Mouse (Mus musculus) spleen, adult 2 months (tissue): ENCODE data around the gene Cacng2. TPM values are rescaled to one million over a fixed set of nuclear protein-coding genes. Genes with fewer than 3 reads are reported as not detected.
"Not testable (repeated sequence)": the region's sequence is repeated elsewhere in the genome, so short reads cannot be mapped to it uniquely, and the experiment has no call there.

Experiments
- DNase-seq, 2 experiments: peaks; one replicate each; pipeline versions ENCODE4 v3.0.0 to v3.0.0-alpha.2; 2012 to 2021; ENCODE audit warnings: low spot score in 2 of 2, low read depth in 1 of 2
- H3K27ac ChIP-seq: fragments of 200-500 bp; 2 replicates; pipeline ENCODE4 v1.5.1; 2012; ENCODE audit warnings: low read length, inconsistent platforms; ENCODE audit not compliant: insufficient read depth
- H3K27me3 ChIP-seq: fragments of 200-500 bp; 2 replicates; pipeline ENCODE4 v1.6.1; 2012; ENCODE audit warnings: mild to moderate bottlenecking, moderate library complexity, low read length, inconsistent platforms; ENCODE audit not compliant: control insufficient read depth, insufficient read depth
- H3K36me3 ChIP-seq: fragments of 200-500 bp; 2 replicates; pipeline ENCODE4 v1.6.1; 2012; ENCODE audit warnings: mild to moderate bottlenecking, low read length, inconsistent platforms; ENCODE audit not compliant: control insufficient read depth, insufficient read depth
- H3K4me1 ChIP-seq: fragments of 200-500 bp; 2 replicates; pipeline ENCODE4 v1.6.1; 2011; ENCODE audit warnings: inconsistent platforms; ENCODE audit not compliant: control insufficient read depth, insufficient read depth, insufficient read length
- H3K4me3 ChIP-seq: fragments of 200-500 bp; 2 replicates; pipeline ENCODE4 v1.5.1; 2011; ENCODE audit warnings: mild to moderate bottlenecking, inconsistent platforms; ENCODE audit not compliant: insufficient read depth, insufficient read length; ENCODE audit errors: extremely low read depth
- CTCF ChIP-seq: fragments of 200-500 bp; IDR thresholded peaks from 2 replicates; pipeline ENCODE4 v1.5.1; 2011; ENCODE audit warnings: mild to moderate bottlenecking, inconsistent platforms; ENCODE audit not compliant: insufficient read depth, insufficient read length, insufficient replicate concordance; ENCODE audit errors: extremely low read depth
- POLR2A ChIP-seq: fragments of 200-500 bp; IDR thresholded peaks from 2 replicates; pipeline ENCODE4 v1.6.1; 2011; ENCODE audit warnings: low read depth, low read length, inconsistent platforms
- WGBS: fragments of 180-500 bp; shearing (Covaris S2); methylation state at CpG from one replicate; pipeline ENCODE4 v1.1.7; 2018; 5-methylcytosine and 5-hydroxymethylcytosine counted together
- polyA plus RNA-seq: library from polyadenylated mRNA; depleted of rRNA; stranded (reverse); fragments of >200 nt; gene quantifications from 2 replicates; pipeline ENCODE4 v1.2.3, GENCODE M21; 2012

Gene Cacng2
- polyA plus RNA-seq, 1 experiment: not detected

DNA sequence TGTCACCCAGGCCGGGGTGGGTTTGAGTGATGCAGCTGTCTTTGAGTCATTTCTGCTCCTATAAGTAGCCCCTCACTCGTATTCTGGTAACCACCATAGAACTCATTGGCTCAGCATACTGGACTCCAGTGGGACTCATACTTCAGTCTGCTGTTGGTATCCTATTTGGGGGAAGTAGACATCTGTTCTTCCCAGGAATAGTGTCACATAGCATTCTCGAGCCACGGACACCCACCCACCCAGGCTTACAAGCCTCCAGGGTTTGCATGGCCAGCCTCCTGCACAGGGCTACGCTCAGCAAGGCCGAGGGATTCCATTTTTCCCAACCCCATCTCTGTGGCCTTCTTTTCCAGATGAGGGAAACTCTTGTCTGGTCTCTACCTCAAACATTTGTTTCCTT is 93.3 kb downstream of the Cacng2 start:
- no peak overlapping the region for H3K27ac ChIP-seq
- H3K4me3 ChIP-seq: no peak overlapping the region
- WGBS: 87% methylated on average over 6 of the region's 6 CpGs
- TF ChIP-seq CTCF (no peak), POLR2A (no peak)
- DNase-seq: no peak
- no peaks in the 10 kb centered on the region for H3K36me3 ChIP-seq
- no peaks in the 10 kb centered on the region for H3K27me3 ChIP-seq
- no peaks in the 10 kb centered on the region for H3K4me1 ChIP-seq

GRCm38 (mm10) chr15:78024211-78024610 is 95.6 kb downstream of the Cacng2 start:
- Histone ChIP-seq H3K36me3 (no peaks in the 10 kb centered on the region), H3K27me3 (no peaks in the 10 kb centered on the region), H3K4me1 (no peaks in the 10 kb centered on the region), H3K4me3 (no peak overlapping the region), H3K27ac (no peak overlapping the region)
- no peak for DNase-seq
- TF ChIP-seq CTCF: no peak
- TF ChIP-seq POLR2A: no peak
- 77% methylated on average over 4 of the region's 4 CpGs for WGBS

GRCm38 (mm10) chr15:78014046-78014445 is 105.8 kb downstream of the Cacng2 start:
- TF ChIP-seq POLR2A: no peak
- no peak for TF ChIP-seq CTCF
- 90% methylated on average over 1 of the region's 1 CpGs for WGBS
- Histone ChIP-seq H3K4me1 (no peaks in the 10 kb centered on the region), H3K27ac (no peak overlapping the region), H3K27me3 (no peaks in the 10 kb centered on the region), H3K4me3 (no peak overlapping the region), H3K36me3 (no peaks in the 10 kb centered on the region)
- DNase-seq: no peak

DNA sequence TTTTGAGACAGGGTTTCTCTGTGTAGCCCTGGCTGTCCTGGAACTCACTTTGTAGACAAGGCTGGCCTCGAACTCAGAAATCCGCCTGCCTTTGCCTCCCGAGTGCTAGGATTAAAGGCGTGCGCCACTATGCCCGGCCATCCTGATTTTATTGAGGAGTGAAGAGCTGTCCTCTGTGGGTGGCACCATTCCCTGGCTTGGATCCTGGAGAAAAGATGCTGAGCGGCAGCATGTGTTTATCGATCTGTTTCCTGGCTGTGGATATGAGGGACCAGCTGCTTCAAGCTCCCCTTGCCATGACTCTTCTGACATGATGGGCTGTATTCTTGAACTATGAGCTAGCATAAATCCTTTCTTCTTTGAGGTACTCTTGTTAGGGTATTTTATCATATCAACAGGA is 111.6 kb downstream of the Cacng2 start:
- not testable (repeated sequence) for H3K27ac ChIP-seq, H3K4me1 ChIP-seq, H3K27me3 ChIP-seq, DNase-seq, H3K4me3 ChIP-seq, H3K36me3 ChIP-seq
- 92% methylated on average over 8 of the region's 8 CpGs for WGBS

GRCm38 (mm10) chr15:78003929-78004328 is 115.9 kb downstream of the Cacng2 start:
- 49% methylated on average over 9 of the region's 9 CpGs for WGBS
- Histone ChIP-seq H3K4me3 (no peak overlapping the region), H3K4me1 (no peaks in the 10 kb centered on the region), H3K27me3 (no peaks in the 10 kb centered on the region), H3K36me3 (no peaks in the 10 kb centered on the region), H3K27ac (no peak overlapping the region)
- DNase-seq: no peak
- TF ChIP-seq POLR2A (no peak), CTCF (no peak)

DNA sequence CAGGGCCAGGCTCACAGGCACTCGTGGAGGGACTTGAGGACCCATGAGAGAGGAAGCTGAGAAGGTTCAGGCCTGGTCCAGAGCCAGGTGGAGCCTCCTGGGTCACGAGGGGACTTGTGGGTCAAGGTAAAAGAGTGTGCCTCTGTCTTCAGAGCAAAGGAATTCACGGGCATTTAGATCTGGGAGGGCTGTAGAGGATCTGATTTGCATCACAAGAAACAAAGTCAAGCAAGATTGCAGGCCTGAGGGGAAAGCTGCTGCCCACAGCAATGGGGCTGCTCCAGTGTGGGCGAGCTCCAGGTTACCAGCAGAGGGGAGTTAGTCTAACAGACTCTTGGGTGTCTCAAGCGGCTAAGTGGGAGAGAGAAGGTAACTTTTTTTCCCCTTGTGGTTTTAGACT is 118.4 kb downstream of the Cacng2 start:
- DNase-seq: no peak
- Histone ChIP-seq H3K4me1 (no peaks in the 10 kb centered on the region), H3K27ac (no peak overlapping the region), H3K36me3 (no peaks in the 10 kb centered on the region), H3K4me3 (no peak overlapping the region), H3K27me3 (no peaks in the 10 kb centered on the region)
- TF ChIP-seq CTCF (no peak), POLR2A (no peak)
- 41% methylated on average over 5 of the region's 5 CpGs for WGBS

DNA sequence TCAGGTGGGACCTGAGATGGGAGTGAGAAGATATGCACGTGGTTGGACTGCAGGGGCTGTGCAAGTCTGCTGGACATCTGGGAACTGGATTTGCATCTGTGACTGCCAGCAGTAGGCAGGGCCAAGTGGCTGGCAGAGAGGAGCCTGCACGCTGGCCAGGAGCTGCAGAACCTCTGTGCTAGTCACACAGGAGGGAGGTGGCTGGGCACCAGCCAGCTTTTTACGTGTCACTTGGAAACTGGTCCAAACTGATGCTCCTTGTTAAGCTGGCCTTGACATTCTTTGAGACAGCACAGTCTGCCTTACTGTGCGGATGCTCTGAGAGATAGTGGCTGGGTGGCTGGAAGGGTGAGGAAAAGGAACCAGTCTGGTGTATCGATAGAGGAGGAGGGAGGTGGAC is 131.3 kb downstream of the Cacng2 start:
- H3K4me3 ChIP-seq: no peak overlapping the region
- 68% methylated on average over 5 of the region's 5 CpGs for WGBS
- H3K4me1 ChIP-seq: no peaks in the 10 kb centered on the region
- no peak overlapping the region for H3K27ac ChIP-seq
- no peaks in the 10 kb centered on the region for H3K27me3 ChIP-seq
- H3K36me3 ChIP-seq: no peaks in the 10 kb centered on the region
- no peak for TF ChIP-seq POLR2A
- TF ChIP-seq CTCF: no peak
- no peak for DNase-seq

- Histone ChIP-seq H3K4me1 (no peaks in the 10 kb centered on the region), H3K36me3 (no peaks in the 10 kb centered on the region), H3K4me3 (no peak overlapping the region), H3K27ac (no peak overlapping the region), H3K27me3 (no peaks in the 10 kb centered on the region)
- TF ChIP-seq POLR2A (no peak), CTCF (no peak)
- 12% methylated on average over 3 of the region's 3 CpGs for WGBS
- no peak for DNase-seq
Observed at GRCm38 (mm10) chr15:77983391-77983790, 136.4 kb downstream of the Cacng2 start.
